10 mouse cellular contexts compared by ENCODE assay signal in the genomic region with DNA sequence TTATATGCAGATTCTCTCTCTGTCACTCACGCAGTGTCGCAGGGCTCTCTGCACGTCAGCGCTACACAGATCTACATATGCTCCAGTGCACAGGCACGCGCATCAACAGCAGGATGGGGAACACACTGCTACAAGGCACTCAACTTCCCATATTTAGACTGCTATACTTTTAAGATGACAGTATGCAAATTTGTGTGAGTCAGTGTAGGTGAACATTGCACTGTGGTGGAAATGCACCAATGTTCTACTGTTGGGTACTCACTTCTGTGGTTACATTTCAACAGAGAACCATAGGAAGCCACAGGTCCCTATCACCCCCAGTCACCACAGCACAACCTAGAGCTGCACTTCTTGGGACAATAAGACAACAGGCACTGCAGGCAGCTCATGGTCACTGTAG. TPM values are rescaled to one million over a fixed set of nuclear protein-coding genes. Genes with fewer than 3 reads are reported as not detected.
A peak's percentile ranks its signal among the peaks of the same experiment; 100 is the strongest.
DNase-seq lines count a peak whose midpoint lies in the region; ATAC-seq and TF ChIP-seq lines count a peak whose summit lies in the region.
"Had no signal": no experiment of that assay in that cellular context is flagged by ENCODE, and none has a peak within 500 bp of the region (broad histone marks: within the 10 kb centered on the region; RNA-seq: fewer than 3 reads in every experiment).

No protein-coding gene starts in this region.

- peaks cover 52% of the 10 kb centered on the region for H3K4me1 ChIP-seq in lung, embryonic 15.5 days
- peaks cover 3 to 15% of the 10 kb centered on the region in 2 experiments for H3K4me1 ChIP-seq in liver, embryonic 14.5 days (replicated peaks; ENCODE audit: control insufficient read depth in 2 of 2, insufficient read depth in 2 of 2, low read length in 1 of 2)
- H3K4me1 ChIP-seq in kidney, embryonic 15.5 days, result peaks cover 41% of the 10 kb centered on the region
- peaks cover 33% of the 10 kb centered on the region for H3K4me1 ChIP-seq in kidney, embryonic 16.5 days (ENCODE audit: insufficient read depth, low read length)

- no peak for TF ChIP-seq POLR2A in brain, embryonic 14.5 days (IDR thresholded peaks at IDR 0.05; ENCODE audit: borderline replicate concordance, extremely low read depth, insufficient read depth, insufficient read length, poor library complexity, severe bottlenecking)

- H3K4me2 ChIP-seq in lung, embryonic 15.5 days, result no peak overlapping the region
- no peak overlapping the region for H3K4me2 ChIP-seq in liver, embryonic 14.5 days (ENCODE audit: low read depth)
- H3K4me2 ChIP-seq in kidney, embryonic 15.5 days, result no peak overlapping the region
- H3K4me2 ChIP-seq in kidney, embryonic 16.5 days (replicated peaks; ENCODE audit: low read depth, low read length), result no peak overlapping the region

- 0 out of 2 replicates have a peak overlapping the region, but pooled peaks have one; percentile 4 for H3K27ac ChIP-seq in lung, embryonic 15.5 days
- H3K27ac ChIP-seq in liver, embryonic 14.5 days, result no peak overlapping the region
- no peak overlapping the region for H3K27ac ChIP-seq in kidney, embryonic 15.5 days
- H3K27ac ChIP-seq in kidney, embryonic 16.5 days (ENCODE audit: low read length), result no peak overlapping the region
- H3K27ac ChIP-seq: macrophage had no signal

- no peak for ATAC-seq in lung, embryonic 15.5 days (ENCODE audit: borderline replicate concordance, extremely low read depth, low FRiP score, low TSS enrichment)
- ATAC-seq in liver, embryonic 14.5 days (ENCODE audit: insufficient read depth), result no peak
- ATAC-seq in kidney, embryonic 15.5 days (replicated peaks; ENCODE audit: low FRiP score), result no peak
- no peak for ATAC-seq in kidney, embryonic 16.5 days (ENCODE audit: low FRiP score, low TSS enrichment)

- H3K4me3 ChIP-seq in lung, embryonic 15.5 days, result no peak overlapping the region
- H3K4me3 ChIP-seq in liver, embryonic 14.5 days (ENCODE audit: insufficient read depth in 1 of 2, low read depth in 2 of 2, low read length in 2 of 2), result no peak overlapping the region
- H3K4me3 ChIP-seq in kidney, embryonic 15.5 days (replicated peaks), result no peak overlapping the region
- no peak overlapping the region for H3K4me3 ChIP-seq in kidney, embryonic 16.5 days (ENCODE audit: low read length)

- no peak for TF ChIP-seq EP300 in liver, embryonic 14.5 days (IDR thresholded peaks at IDR 0.05; ENCODE audit: low read depth)

- no peaks in the 10 kb centered on the region for H3K36me3 ChIP-seq in lung, embryonic 15.5 days
- H3K36me3 ChIP-seq in liver, embryonic 14.5 days (replicated peaks; ENCODE audit: control insufficient read depth, insufficient read depth, low read depth), result no peaks in the 10 kb centered on the region
- no peaks in the 10 kb centered on the region for H3K36me3 ChIP-seq in kidney, embryonic 15.5 days
- H3K36me3 ChIP-seq in kidney, embryonic 16.5 days (ENCODE audit: insufficient read depth, low read length), result no peaks in the 10 kb centered on the region

- no peaks in the 10 kb centered on the region for H3K27me3 ChIP-seq in lung, embryonic 15.5 days
- H3K27me3 ChIP-seq in liver, embryonic 14.5 days (ENCODE audit: control insufficient read depth, insufficient read depth, low read length), result no peaks in the 10 kb centered on the region; the same call in 1 of the 2 replicates
- no peaks in the 10 kb centered on the region for H3K27me3 ChIP-seq in kidney, embryonic 15.5 days
- H3K27me3 ChIP-seq in kidney, embryonic 16.5 days (ENCODE audit: insufficient read depth, low read length), result no peaks in the 10 kb centered on the region

- WGBS in lung, embryonic 15.5 days, result 74% methylated on average over 6 of the region's 6 CpGs
- 25% methylated on average over 6 of the region's 6 CpGs for WGBS in liver, embryonic 14.5 days (ENCODE audit: insufficient replicate concordance)
- WGBS in kidney, embryonic 15.5 days, result 82% methylated on average over 6 of the region's 6 CpGs
- 70% methylated on average over 6 of the region's 6 CpGs for WGBS in kidney, embryonic 16.5 days

- no peaks in the 10 kb centered on the region for H3K9me3 ChIP-seq in lung, embryonic 15.5 days
- H3K9me3 ChIP-seq in liver, embryonic 14.5 days (ENCODE audit: control insufficient read depth, low read length), result no peaks in the 10 kb centered on the region
- no peaks in the 10 kb centered on the region for H3K9me3 ChIP-seq in kidney, embryonic 15.5 days (replicated peaks)
- H3K9me3 ChIP-seq in kidney, embryonic 16.5 days (ENCODE audit: low read length), result no peaks in the 10 kb centered on the region

- TF ChIP-seq CTCF in brain, embryonic 14.5 days (IDR thresholded peaks at IDR 0.05; ENCODE audit: borderline replicate concordance, extremely low read depth, insufficient read depth, insufficient read length), result no peak
- no peak for TF ChIP-seq CTCF in liver, embryonic 14.5 days (IDR thresholded peaks at IDR 0.05; ENCODE audit: low read depth)

- H3K9ac ChIP-seq in lung, embryonic 15.5 days, result no peak overlapping the region
- H3K9ac ChIP-seq in liver, embryonic 14.5 days (replicated peaks), result no peak overlapping the region
- no peak overlapping the region for H3K9ac ChIP-seq in kidney, embryonic 15.5 days
- H3K9ac ChIP-seq in kidney, embryonic 16.5 days (replicated peaks; ENCODE audit: low read length), result no peak overlapping the region

- no peak for DNase-seq in lung, adult 18-20 months
- DNase-seq in brain, embryonic 14.5 days (ENCODE audit: low read depth), result peak; percentile 75
- DNase-seq in liver, embryonic 14.5 days (ENCODE audit: low read depth in 3 of 3, low spot score in 3 of 3), result peak in 2 of 3 experiments; percentile 4 to 19
- peak; percentile 25 for DNase-seq in spleen, adult 12 weeks (ENCODE audit: low spot score)
- DNase-seq in urinary bladder, adult 2 months (ENCODE audit: low spot score), result no peak
- DNase-seq: kidney, adult 2 months had no signal

RNA-seq across cellular contexts. Expression of a gene that starts 5.1 kb away (rescaled TPM):
- polyA plus RNA-seq in lung, embryonic 15.5 days (2015; fragmentation: Nextera tagmentation; extraction: Ambion mirVana), result 121 and 137 TPM in 2 replicates
- 223 and 255 TPM in 2 replicates for polyA plus RNA-seq in brain, embryonic 14.5 days (2012; rRNA removed)
- 10.3 and 17.7 TPM in 2 replicates for polyA plus RNA-seq in liver, embryonic 14.5 days (2012; rRNA removed)
- polyA plus RNA-seq in liver, embryonic 14.5 days (2014; fragmentation: Nextera tagmentation; extraction: Ambion mirVana), result 21.2 and 28.3 TPM in 2 replicates
- 86.4 and 88.5 TPM in 2 replicates for polyA plus RNA-seq in kidney, embryonic 15.5 days (2015; fragmentation: Nextera tagmentation; extraction: Ambion mirVana)
- polyA plus RNA-seq in kidney, embryonic 16.5 days (2015; fragmentation: Nextera tagmentation; extraction: Ambion mirVana), result 95.0 and 101 TPM in 2 replicates
- polyA plus RNA-seq in urinary bladder, adult 2 months (2012; rRNA removed), result 150 and 167 TPM in 2 replicates

Comparison
In these comparisons a context has a peak if more than half of its experiments do, and no peak if none do; other contexts are left out.
1. DNase-seq: peak in brain, embryonic 14.5 days (single experiment), liver, embryonic 14.5 days (2 of 3) and spleen, adult 12 weeks (single experiment); none in lung, adult 18-20 months (0 of 2) and urinary bladder, adult 2 months (single experiment).